Mouse (Mus musculus) heart, adult 10 weeks (tissue): Measurements from ENCODE around the gene Taf7l. TPM values are rescaled to one million over a fixed set of nuclear protein-coding genes. Genes with fewer than 3 reads are reported as not detected.

ENCODE experiments used
- polyA plus RNA-seq: library from polyadenylated mRNA; stranded (reverse); fragments of 350-450 nt; fragmentation: Illumina TruSeq; extraction: RNeasy Lipid Tissue Mini Kit (QIAGEN cat#74804); gene quantifications from one replicate; pipeline ENCODE4 v1.2.3, GENCODE M21; 2014; ENCODE audit warnings: low read depth, low replicate concordance

The Taf7l gene
- polyA plus RNA-seq, result not detected

DNA sequence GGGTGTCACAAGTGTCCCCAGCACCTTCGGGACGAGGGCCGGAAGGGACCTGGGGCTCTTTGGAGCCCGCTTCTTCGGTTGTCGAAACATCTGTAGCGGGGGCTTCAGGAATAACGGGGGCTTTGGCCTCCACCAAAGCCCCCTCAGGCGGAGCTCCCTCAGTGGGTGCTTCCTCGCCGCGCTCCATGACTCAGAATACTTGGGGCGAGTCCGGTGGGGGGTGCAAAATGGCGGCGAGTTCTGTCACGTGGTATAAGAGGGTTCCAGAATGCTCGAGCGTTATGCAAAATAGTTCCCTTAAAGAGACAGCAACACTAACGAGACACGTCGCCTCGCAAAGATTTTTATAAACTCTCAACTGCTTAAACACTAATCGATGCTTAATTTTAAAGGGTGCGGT is at the start of gene Taf7l:
Gene Taf7l, minus strand, starts transcription at position 201 of the 400 bp plus-strand sequence.

Other genes starting within 250 kb of the Taf7l start
- 54.5 TPM for gene Trmt2b, start 199.5 kb downstream of the Taf7l start, polyA plus RNA-seq
- 8.3 TPM for gene Tmem35a, start 181.3 kb downstream of the Taf7l start, polyA plus RNA-seq
- not detected for gene Cenpi, start 168.4 kb downstream of the Taf7l start, polyA plus RNA-seq
- gene Drp2, start 71.9 kb downstream of the Taf7l start, polyA plus RNA-seq, result 0.37 TPM
- 25.5 TPM for gene Timm8a1, start 65.4 kb upstream of the Taf7l start, polyA plus RNA-seq
- gene Btk, start 107.1 kb upstream of the Taf7l start, polyA plus RNA-seq, result 0.81 TPM
- gene Rpl36a, start 109.2 kb upstream of the Taf7l start, polyA plus RNA-seq, result 448 TPM
- gene Gla, start 124.6 kb upstream of the Taf7l start, polyA plus RNA-seq, result 2.3 TPM
- gene Hnrnph2, start 124.7 kb upstream of the Taf7l start, polyA plus RNA-seq, result 76.1 TPM
- 4.9 TPM for gene Armcx4, start 210.0 kb upstream of the Taf7l start, polyA plus RNA-seq
- 5.9 TPM for gene Armcx1, start 241.5 kb upstream of the Taf7l start, polyA plus RNA-seq